Mouse (Mus musculus) CH12.LX (cell line): ENCODE measurements around the gene Rtn4rl1. TPM values are rescaled to one million over a fixed set of nuclear protein-coding genes. Genes with fewer than 3 reads are reported as not detected.

Experiments used
- DNase-seq: peaks from one replicate; pipeline ENCODE4 v3.0.0-alpha.2; 2013; ENCODE audit errors: extremely low read depth
- H3K27ac ChIP-seq: 2 replicates; pipeline ENCODE4 v1.5.1; 2012; ENCODE audit warnings: low read depth, mild to moderate bottlenecking, control low read depth, moderate library complexity; ENCODE audit not compliant: insufficient read depth
- H3K27me3 ChIP-seq: replicated peaks from 2 replicates; pipeline ENCODE3; 2012; ENCODE audit warnings: inconsistent platforms
- H3K36me3 ChIP-seq, 2 experiments: replicated peaks in 1 of 2; 2 replicates each; pipeline versions ENCODE3 to v1.6.1; 2012; ENCODE audit warnings: inconsistent platforms in 1 of 2, low read length in 1 of 2, mild to moderate bottlenecking in 1 of 2, mixed read lengths in 1 of 2, moderate library complexity in 1 of 2; ENCODE audit not compliant: control insufficient read depth in 1 of 2, insufficient read depth in 1 of 2
- H3K4me1 ChIP-seq, 2 experiments: 2 replicates each; pipeline ENCODE4 v1.6.1; 2012; ENCODE audit warnings: inconsistent platforms in 1 of 2, moderate library complexity in 1 of 2; ENCODE audit not compliant: insufficient read depth in 2 of 2, control insufficient read depth in 1 of 2
- H3K4me2 ChIP-seq: 2 replicates; pipeline ENCODE4 v1.6.1; 2012; ENCODE audit warnings: low read depth, mild to moderate bottlenecking, control low read depth; ENCODE audit not compliant: poor library complexity, insufficient read depth, severe bottlenecking
- H3K4me3 ChIP-seq, 3 experiments: fragments of 150-350 bp in 1 of 3; sonication (generic) in 1 of 3; replicated peaks in 1 of 3; 2 replicates each; pipeline versions ENCODE3 to v1.5.1; 2011 to 2012; ENCODE audit warnings: low read depth in 2 of 3, low read length in 2 of 3, mild to moderate bottlenecking in 2 of 3, moderate library complexity in 2 of 3, control low read depth in 1 of 3, improper control_type of control experiment in 1 of 3, inconsistent platforms in 1 of 3, mixed read lengths in 1 of 3; ENCODE audit not compliant: poor library complexity in 1 of 3
- H3K79me2 ChIP-seq: replicated peaks from 2 replicates; pipeline ENCODE4 v1.6.1; 2012; ENCODE audit warnings: mild to moderate bottlenecking, moderate library complexity; ENCODE audit not compliant: control insufficient read depth, poor library complexity, insufficient read depth, severe bottlenecking; ENCODE audit errors: extremely low read depth
- H3K9ac ChIP-seq: 2 replicates; pipeline ENCODE4 v1.6.1; 2012; ENCODE audit warnings: low read depth, mild to moderate bottlenecking, control low read depth, moderate library complexity; ENCODE audit not compliant: insufficient read depth
- H3K9me3 ChIP-seq: replicated peaks from 2 replicates; pipeline ENCODE3; 2012; ENCODE audit warnings: low read length, inconsistent platforms, mixed read lengths
- BHLHE40 ChIP-seq: IDR thresholded peaks from 2 replicates; pipeline ENCODE4 v1.6.1; 2011; ENCODE audit warnings: mild to moderate bottlenecking, low read depth, low read length, improper control_type of control experiment
- CHD2 ChIP-seq: IDR thresholded peaks from 2 replicates; pipeline ENCODE4 v1.6.1; 2011; ENCODE audit warnings: low read length, improper control_type of control experiment
- CTCF ChIP-seq, 2 experiments: IDR thresholded peaks in 1 of 2; conservative IDR thresholded peaks in 1 of 2; 2 replicates each; pipeline ENCODE4 v1.5.1; 2011 to 2012; ENCODE audit warnings: low read depth in 2 of 2, low read length in 2 of 2, improper control_type of control experiment in 1 of 2, inconsistent platforms in 1 of 2, mild to moderate bottlenecking in 1 of 2, moderate library complexity in 1 of 2
- ETS1 ChIP-seq: conservative IDR thresholded peaks from 2 replicates; pipeline ENCODE4 v1.6.1; 2012; ENCODE audit warnings: low read depth, mild to moderate bottlenecking, inconsistent platforms, low read length, improper control_type of control experiment, moderate library complexity
- GABPA ChIP-seq: IDR thresholded peaks from 2 replicates; pipeline ENCODE4 v1.6.1; 2012; ENCODE audit warnings: low read depth, low read length, improper control_type of control experiment, inconsistent platforms; ENCODE audit not compliant: insufficient replicate concordance
- HCFC1 ChIP-seq: IDR thresholded peaks from 2 replicates; pipeline ENCODE4 v1.6.1; 2012; ENCODE audit warnings: low read depth, mild to moderate bottlenecking, inconsistent platforms, low read length, improper control_type of control experiment
- JUN ChIP-seq: IDR thresholded peaks from 2 replicates; pipeline ENCODE4 v1.6.1; 2011; ENCODE audit warnings: low read depth, mild to moderate bottlenecking, low read length, improper control_type of control experiment, moderate library complexity; ENCODE audit not compliant: insufficient read depth
- JUND ChIP-seq: conservative IDR thresholded peaks from 2 replicates; pipeline ENCODE4 v1.6.1; 2011; ENCODE audit warnings: low read depth, low read length, improper control_type of control experiment
- KAT2A ChIP-seq: IDR thresholded peaks from 2 replicates; pipeline ENCODE4 v1.6.1; 2012; ENCODE audit warnings: low read length, improper control_type of control experiment, inconsistent platforms; ENCODE audit not compliant: insufficient replicate concordance
- MAX ChIP-seq: IDR thresholded peaks from 2 replicates; pipeline ENCODE4 v1.6.1; 2011; ENCODE audit warnings: low read length, improper control_type of control experiment
- MEF2A ChIP-seq: IDR thresholded peaks from 2 replicates; pipeline ENCODE4 v1.6.1; 2014; ENCODE audit warnings: low read depth, mild to moderate bottlenecking, inconsistent platforms, low read length, improper control_type of control experiment, borderline replicate concordance
- MXI1 ChIP-seq: IDR thresholded peaks from 2 replicates; pipeline ENCODE4 v1.6.1; 2011; ENCODE audit warnings: mild to moderate bottlenecking, low read depth, low read length, improper control_type of control experiment
- MYC ChIP-seq: IDR thresholded peaks from 2 replicates; pipeline ENCODE4 v1.6.1; 2011; ENCODE audit warnings: low read depth, mild to moderate bottlenecking, improper control_type of control experiment, low read length
- NELFE ChIP-seq: IDR thresholded peaks from 2 replicates; pipeline ENCODE4 v1.6.1; 2011; ENCODE audit warnings: low read depth, low read length, improper control_type of control experiment
- NRF1 ChIP-seq: IDR thresholded peaks from 2 replicates; pipeline ENCODE4 v1.6.1; 2014; ENCODE audit warnings: low read depth, mild to moderate bottlenecking, inconsistent platforms, low read length, improper control_type of control experiment, moderate library complexity
- PAX5 ChIP-seq: IDR thresholded peaks from 2 replicates; pipeline ENCODE4 v1.6.1; 2012; ENCODE audit warnings: low read length, inconsistent platforms, mixed read lengths
- POLR2A ChIP-seq: IDR thresholded peaks from 2 replicates; pipeline ENCODE4 v1.6.1; 2011; ENCODE audit warnings: low read depth, mild to moderate bottlenecking, improper control_type of control experiment, low read length
- POLR2AphosphoS2 ChIP-seq: IDR thresholded peaks from 2 replicates; pipeline ENCODE4 v1.6.1; 2011; ENCODE audit warnings: low read depth, low read length, improper control_type of control experiment
- RAD21 ChIP-seq: IDR thresholded peaks from 2 replicates; pipeline ENCODE4 v1.6.1; 2011; ENCODE audit warnings: low read depth, mild to moderate bottlenecking, low read length, improper control_type of control experiment, moderate library complexity
- TBP ChIP-seq: conservative IDR thresholded peaks from 2 replicates; pipeline ENCODE4 v1.6.1; 2011; ENCODE audit warnings: low read depth, low read length, improper control_type of control experiment
- UBTF ChIP-seq: IDR thresholded peaks from 2 replicates; pipeline ENCODE4 v1.6.1; 2012; ENCODE audit warnings: low read depth, mild to moderate bottlenecking, inconsistent platforms, low read length, improper control_type of control experiment, moderate library complexity
- USF2 ChIP-seq: conservative IDR thresholded peaks from 2 replicates; pipeline ENCODE4 v1.6.1; 2011; ENCODE audit warnings: low read depth, low read length, improper control_type of control experiment
- ZC3H11A ChIP-seq: IDR thresholded peaks from 2 replicates; pipeline ENCODE4 v1.6.1; 2012; ENCODE audit warnings: low read depth, mild to moderate bottlenecking, inconsistent platforms, low read length, improper control_type of control experiment
- ZKSCAN1 ChIP-seq: IDR thresholded peaks from 2 replicates; pipeline ENCODE4 v1.6.1; 2012; ENCODE audit warnings: low read depth, inconsistent platforms, low read length, improper control_type of control experiment, borderline replicate concordance
- ZMIZ1 ChIP-seq: IDR thresholded peaks from 2 replicates; pipeline ENCODE4 v1.6.1; 2012; ENCODE audit warnings: low read depth, mild to moderate bottlenecking, inconsistent platforms, low read length, improper control_type of control experiment
- ZNF384 ChIP-seq: IDR thresholded peaks from 2 replicates; pipeline ENCODE4 v1.6.1; 2012; ENCODE audit warnings: low read depth, low read length, improper control_type of control experiment, inconsistent platforms
- dilution Hi-C: fragments of 300-500 bp; cut with MboI; formaldehyde crosslinking; loops from 2 replicates; pipeline ENCODE4 v1.14.3; 2020; ENCODE audit warnings: low sequenced_read_pairs; ENCODE audit not compliant: extremely low pct_unique_long_range_greater_than_20kb, extremely low pct_ligation_motif_present
- in situ Hi-C: fragments of 300-500 bp; cut with MboI; formaldehyde crosslinking; loops from 3 replicates; pipeline ENCODE4 v1.14.3; 2019; ENCODE audit warnings: low sequenced_read_pairs, low pct_ligation_motif_present, low pct_unique_long_range_greater_than_20kb, mixed read lengths
- polyA plus RNA-seq: library from polyadenylated mRNA; unstranded; fragments of >175 nt; gene quantifications from 2 replicates; pipeline ENCODE4 v1.2.1, GENCODE M21; 2012; ENCODE audit warnings: low read depth; ENCODE audit not compliant: insufficient read length
- total RNA-seq, 2 experiments: library from RNA; depleted of rRNA; stranded (reverse); fragments of 300-350 nt in 1 of 2; fragments of >200 nt in 1 of 2; gene quantifications; 2 replicates each; pipeline ENCODE4 v1.2.3; 2012 to 2014

Gene Rtn4rl1
- total and polyA plus RNA-seq, 3 experiments, result 0.04 to 0.09 TPM; not detected in 1

DNA sequence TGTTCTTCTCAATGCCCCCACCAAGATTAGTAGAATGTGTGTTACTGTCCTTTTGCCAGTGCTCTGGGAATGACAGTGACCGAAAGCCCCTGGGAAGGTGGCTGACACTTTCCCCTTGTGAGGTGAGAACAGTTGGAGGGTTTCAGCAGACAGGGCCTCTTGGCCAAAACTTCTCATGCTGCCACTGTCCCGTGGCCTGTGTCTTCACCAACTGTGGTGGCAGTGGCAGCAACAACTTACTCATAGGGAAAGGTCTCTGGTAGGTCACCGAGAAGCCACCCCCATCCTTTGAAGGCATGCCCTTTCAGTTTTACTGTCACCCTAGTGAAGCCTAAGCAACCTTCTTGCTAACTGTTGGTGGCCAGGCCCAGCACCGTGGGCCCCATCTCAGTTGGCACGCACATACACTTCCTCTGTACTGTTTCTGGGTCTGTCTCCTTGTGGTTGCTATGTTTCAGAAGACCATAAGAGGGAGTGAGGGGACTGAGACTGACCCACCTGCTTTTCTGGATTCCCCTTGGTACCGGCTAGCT, 39.5 kb upstream of the Rtn4rl1 start (continued):
- 0 out of 2 replicates have a peak, but pooled peaks have one; percentile 51 for TF ChIP-seq POLR2AphosphoS2
- TF ChIP-seq JUN, result peak; percentile 84; the same call in 1 of the 2 replicates
- no peak for TF ChIP-seq TBP
- peak; percentile 88 for TF ChIP-seq MYC
- TF ChIP-seq JUND, result peak; percentile 79
- peak; percentile 76 for TF ChIP-seq MAX
- TF ChIP-seq MEF2A, result peak; percentile 93
- peak; percentile 44 for TF ChIP-seq NRF1
- peak; percentile 87 for TF ChIP-seq ZMIZ1
- 0 out of 2 replicates have a peak, but pooled peaks have one; percentile 28 for TF ChIP-seq ZNF384
- TF ChIP-seq NELFE, result peak; percentile 54; the same call in 1 of the 2 replicates
- TF ChIP-seq ZKSCAN1, result no peak
- TF ChIP-seq RAD21, result peak; percentile 74
- TF ChIP-seq GABPA, result no peak
- TF ChIP-seq ETS1, result peak; percentile 96
- peak; percentile 71 for TF ChIP-seq MXI1

DNA sequence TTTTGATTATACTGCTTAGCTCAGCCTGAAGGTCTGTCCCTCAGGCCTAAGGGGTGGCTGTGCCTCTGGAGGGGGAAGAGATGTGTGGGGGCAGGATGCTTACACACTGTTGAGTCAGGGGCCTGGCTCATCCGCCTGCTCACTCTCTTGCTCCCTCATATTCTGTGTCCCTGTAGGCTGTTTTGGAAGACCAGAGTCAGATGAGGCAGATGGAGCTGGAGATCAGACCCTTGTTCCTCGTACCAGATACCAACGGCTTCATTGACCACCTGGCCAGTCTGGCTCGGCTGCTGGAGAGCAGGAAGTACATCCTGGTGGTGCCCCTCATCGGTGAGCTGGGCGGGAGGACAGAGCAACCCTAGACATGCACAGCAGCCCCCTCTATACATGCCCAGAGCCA, 37.6 kb upstream of the Rtn4rl1 start:
- no peak overlapping the region for H3K4me2 ChIP-seq
- peaks cover 12 to 55% of the 10 kb centered on the region in 2 experiments for H3K36me3 ChIP-seq
- no peak overlapping the region for H3K9ac ChIP-seq
- peaks cover 17 to 58% of the 10 kb centered on the region in 2 experiments for H3K4me1 ChIP-seq
- TF ChIP-seq ETS1, result no peak
- TF ChIP-seq TBP, result no peak
- TF ChIP-seq NRF1, result no peak
- TF ChIP-seq, all 38 proteins: peak for 0
- no peak for DNase-seq
- in situ Hi-C loops (loop anchor here (5.0 to 25.0 kb wide), 2 partner anchors 169 to 519 kb away; partner anchors contain the start of gene Cluh), dilution Hi-C loops (no loop called here)
- Histone ChIP-seq H3K27me3 (no peaks in the 10 kb centered on the region), H3K4me3 (no peak overlapping the region), H3K27ac (no peak overlapping the region), H3K79me2 (no peaks in the 10 kb centered on the region), H3K9me3 (no peaks in the 10 kb centered on the region)

DNA sequence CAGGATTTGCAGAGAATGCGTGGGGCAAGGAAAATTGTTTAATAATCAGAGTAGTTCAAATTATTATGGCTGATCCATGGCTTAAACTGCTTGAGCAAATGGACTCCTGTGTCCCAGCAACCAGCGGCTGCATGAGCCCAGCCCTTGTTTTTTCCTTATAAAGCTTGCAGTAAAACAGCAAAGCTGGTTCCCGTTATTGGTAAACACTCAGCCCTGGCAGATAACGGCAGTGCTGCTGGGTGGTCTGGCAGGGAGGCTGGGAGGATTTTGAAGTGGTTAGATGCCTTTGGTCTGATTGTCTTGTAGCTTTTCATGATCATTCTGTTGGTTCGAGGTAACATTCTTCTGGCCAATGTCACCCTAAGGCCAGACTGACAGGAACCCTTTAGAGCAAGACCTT, 37.2 kb upstream of the Rtn4rl1 start:
- TF ChIP-seq ZC3H11A (no peak), HCFC1 (no peak), MYC (no peak), NELFE (no peak), ZMIZ1 (no peak), ZNF384 (no peak), BHLHE40 (no peak), CHD2 (no peak), RAD21 (no peak), POLR2A (no peak), CTCF (conservative IDR thresholded peaks at IDR 0.05 in 1 of 2, IDR thresholded peaks at IDR 0.05 in 1 of 2; ENCODE audit: low read depth in 2 of 2, low read length in 2 of 2) (no peak), PAX5 (no peak), UBTF (no peak), JUND (no peak), KAT2A (no peak), ETS1 (no peak), TBP (no peak), MAX (no peak), JUN (no peak), USF2 (no peak)
- Histone ChIP-seq H3K27ac (no peak overlapping the region), H3K9me3 (no peaks in the 10 kb centered on the region), H3K79me2 (no peaks in the 10 kb centered on the region), H3K4me3 (no peak overlapping the region), H3K4me1 (peaks cover 17 to 56% of the 10 kb centered on the region in 2 experiments), H3K27me3 (no peaks in the 10 kb centered on the region), H3K36me3 (peaks cover 13 to 57% of the 10 kb centered on the region in 2 experiments), H3K9ac (no peak overlapping the region), H3K4me2 (no peak overlapping the region)
- no peak for DNase-seq
- dilution Hi-C loops, result no loop called here
- in situ Hi-C loops, result loop anchor here (5.0 to 25.0 kb wide), 2 partner anchors 169 to 519 kb away; partner anchors contain the start of gene Cluh
